Mouse (Mus musculus): ENCODE results near the gene Ece1. TPM values are rescaled to one million over a fixed set of nuclear protein-coding genes. Genes with fewer than 3 reads are reported as not detected.
A peak's percentile ranks its signal among the peaks of the same experiment; 100 is the strongest.

The Ece1 gene
- total RNA-seq, 1 experiment from 2014 or later = 263 TPM

- DNase-seq = peak; percentile 79
These were observed 122.2 kb downstream of the Ece1 start for GRCm38 (mm10) chr4:137984212-137984611.

GRCm38 (mm10) chr4:137984746-137985145 lies 122.7 kb downstream of the Ece1 start:
- no peak for DNase-seq

- peak; percentile 35 for DNase-seq
These were observed 127.4 kb downstream of the Ece1 start for GRCm38 (mm10) chr4:137989426-137989825.

- no peak for DNase-seq
These were observed 128.4 kb downstream of the Ece1 start for GRCm38 (mm10) chr4:137990433-137990832.

GRCm38 (mm10) chr4:137991240-137991639 lies 129.2 kb downstream of the Ece1 start:
- no peak for DNase-seq

- DNase-seq = no peak
These were observed 130.9 kb downstream of the Ece1 start, which contains the start of gene Eif4g3 for GRCm38 (mm10) chr4:137992890-137993289. Eif4g3 (plus strand) TSS chr4:137993022.

GRCm38 (mm10) chr4:137993291-137993758 lies 131.3 kb downstream of the Ece1 start:
- peak; percentile 100 for DNase-seq

GRCm38 (mm10) chr4:137993821-137994561 lies 132.0 kb downstream of the Ece1 start:
- DNase-seq = peak; percentile 68

- no peak for DNase-seq
These were observed 132.7 kb downstream of the Ece1 start for GRCm38 (mm10) chr4:137994562-137995336.

GRCm38 (mm10) chr4:137995399-137995798 lies 133.4 kb downstream of the Ece1 start:
- DNase-seq = peak; percentile 66

- no peak for DNase-seq
These were observed 136.2 kb downstream of the Ece1 start for GRCm38 (mm10) chr4:137998232-137998631.

GRCm38 (mm10) chr4:138000682-138001081 lies 138.6 kb downstream of the Ece1 start:
- DNase-seq = peak; percentile 79

GRCm38 (mm10) chr4:138003909-138004610 lies 142.0 kb downstream of the Ece1 start:
- no peak for DNase-seq

- DNase-seq = no peak
These were observed 143.7 kb downstream of the Ece1 start for GRCm38 (mm10) chr4:138005781-138006180.

GRCm38 (mm10) chr4:138006951-138007613 lies 145.0 kb downstream of the Ece1 start:
- no peak for DNase-seq

- DNase-seq = no peak
These were observed 146.6 kb downstream of the Ece1 start for GRCm38 (mm10) chr4:138008646-138009045.

- DNase-seq = no peak
These were observed 147.9 kb downstream of the Ece1 start for GRCm38 (mm10) chr4:138009786-138010502.

- no peak for DNase-seq
These were observed 151.9 kb downstream of the Ece1 start for GRCm38 (mm10) chr4:138013723-138014479.
